Mouse (Mus musculus) brain, embryonic 18.5 days (tissue): ENCODE measurements around the gene Spta1.

Source experiments
- DNase-seq: peaks from one replicate; pipeline ENCODE4 v3.0.0-alpha.2; 2012; ENCODE audit warnings: low read depth, low spot score

Gene Spta1

DNA sequence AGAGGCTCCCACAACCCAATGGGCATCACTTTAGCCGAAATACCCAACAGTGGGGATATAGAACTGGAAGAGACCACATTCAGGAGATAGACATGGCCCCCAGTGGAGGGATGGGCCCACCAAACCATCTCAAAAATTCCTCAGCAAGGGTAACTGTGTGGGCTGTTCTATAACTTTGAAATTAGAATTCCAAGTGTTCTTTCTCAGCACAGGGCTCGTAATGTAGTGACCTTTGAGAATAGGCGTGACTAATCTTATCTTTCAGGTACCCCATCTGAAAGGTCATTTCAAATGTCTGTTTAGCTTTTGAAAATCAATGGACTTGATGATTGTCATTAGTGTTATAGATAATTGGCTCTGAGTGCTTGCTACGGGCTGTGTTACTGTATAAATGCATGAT lies 95.2 kb downstream of the Spta1 start:
- DNase-seq, result no peak

DNA sequence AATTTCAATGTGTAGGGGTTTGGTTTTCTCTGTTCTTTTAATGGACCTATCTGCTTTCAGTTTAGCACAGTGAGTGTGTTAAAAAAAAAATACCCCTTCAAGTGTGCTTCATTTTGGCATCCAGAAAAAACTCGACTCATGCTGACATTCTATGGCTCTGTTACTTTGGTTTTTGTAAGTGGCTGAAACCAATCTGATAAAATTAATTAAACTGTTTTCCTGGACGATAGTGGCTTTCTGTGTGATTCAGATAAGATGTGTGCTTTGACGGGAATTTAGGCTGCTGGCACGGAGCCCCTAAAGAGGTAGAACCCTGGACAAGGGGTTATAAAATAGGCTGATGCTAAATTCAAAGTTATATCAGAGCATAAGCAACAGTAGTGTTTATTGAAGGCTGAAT lies 96.6 kb downstream of the Spta1 start:
- DNase-seq, result no peak

DNA sequence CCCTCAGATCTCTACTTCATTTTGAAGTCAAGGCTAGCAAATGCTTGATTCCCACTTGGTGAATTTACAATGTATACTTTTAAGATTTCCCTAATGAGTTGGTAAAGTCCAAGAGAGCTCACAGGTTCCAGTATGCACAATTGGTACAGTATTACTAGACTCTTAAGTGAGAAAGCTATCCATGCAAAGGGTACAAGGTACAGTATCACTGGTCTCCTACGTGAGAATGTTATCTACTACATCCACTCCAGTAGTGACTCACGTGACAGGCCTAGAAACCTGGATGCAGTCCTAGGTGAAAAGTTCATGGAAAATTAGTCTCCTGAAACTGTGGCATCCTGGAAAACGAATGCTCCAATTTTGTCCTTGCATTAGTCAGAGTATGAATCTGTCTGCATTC lies 98.1 kb downstream of the Spta1 start:
- DNase-seq, result no peak
